Mouse (Mus musculus): ENCODE results near the gene Mrpl41.
A peak's percentile ranks its signal among the peaks of the same experiment; 100 is the strongest.

DNA sequence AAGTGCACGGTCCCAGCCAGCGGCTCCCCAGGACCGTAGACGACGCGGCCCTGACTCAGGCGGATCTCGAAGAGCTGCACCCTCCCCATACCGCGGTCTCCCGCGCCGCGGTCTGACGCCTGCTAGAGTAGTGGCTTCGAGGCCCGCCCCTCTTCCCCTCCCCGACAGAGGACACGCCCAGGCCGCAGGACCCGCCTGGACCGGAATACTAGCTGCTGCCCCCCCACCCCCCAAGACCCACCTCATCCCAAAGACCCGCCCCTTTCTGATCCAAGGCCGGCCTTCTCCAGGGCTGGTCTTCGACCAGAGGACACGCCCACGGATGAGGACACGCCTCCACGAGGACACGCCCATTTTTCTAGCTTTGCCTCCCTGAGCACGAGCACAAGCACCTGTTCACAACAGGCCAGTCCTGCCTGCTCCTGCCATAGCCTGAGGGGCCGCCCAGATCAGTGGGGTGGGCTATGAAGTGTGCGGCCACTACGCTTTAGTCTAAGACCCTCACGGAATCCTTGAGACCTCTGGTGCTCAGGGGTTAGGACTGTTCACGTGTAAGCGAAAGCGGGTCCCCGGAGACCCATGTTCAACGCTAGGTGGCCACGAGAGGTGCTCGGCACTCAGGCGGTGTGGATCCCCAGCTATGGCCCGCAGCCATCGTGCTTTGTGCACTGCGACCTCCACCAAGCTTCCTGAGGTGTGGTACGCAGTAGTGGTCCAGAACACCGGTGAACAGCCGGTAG lies 39.7 kb downstream of the Mrpl41 start, which contains the start of gene Arrdc1:
- TF ChIP-seq CTCF (conservative IDR thresholded peaks at IDR 0.05; ENCODE audit: low read length) (peak; percentile 36), NANOG (IDR thresholded peaks at IDR 0.05; ENCODE audit: borderline replicate concordance, low read length) (no peak), POU5F1 (IDR thresholded peaks at IDR 0.05; ENCODE audit: borderline replicate concordance, low read length) (no peak)

Data from E14TG2a.4 (cell line).